Mouse (Mus musculus) T-cell, adult 2 months (primary cell): ENCODE measurements at regions not wholly inside any gene's neighbourhood (a gene's known extent, or its start where the extent isn't known, plus 50 kb on each side); places are given as distances from the start of the nearest gene placed in this dataset.
A peak's percentile ranks its signal among the peaks of the same experiment; 100 is the strongest.

ENCODE experiments used
- DNase-seq: peaks from one replicate; pipeline ENCODE4 v3.0.0; 2022; ENCODE audit warnings: low spot score

DNA sequence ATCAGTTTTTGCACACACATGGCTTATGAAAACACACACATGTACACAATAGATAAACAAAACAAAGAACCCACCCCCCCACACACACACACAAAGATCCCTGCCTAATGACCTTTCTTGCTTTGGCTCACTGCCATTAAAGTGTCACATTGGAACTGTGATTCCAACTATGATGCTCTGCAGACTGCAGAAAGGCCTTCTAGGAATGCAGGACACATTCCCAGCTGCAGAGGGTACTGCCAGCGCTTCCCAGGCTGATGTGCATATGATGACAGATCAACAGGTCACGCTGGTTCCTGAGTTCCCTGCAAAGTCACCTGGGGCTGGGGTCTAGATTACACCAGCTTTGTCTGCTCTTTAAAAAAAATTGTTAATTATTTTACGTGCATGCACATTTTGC is 68.1 kb upstream of the Ppm1j start:
- no peak for DNase-seq

DNA sequence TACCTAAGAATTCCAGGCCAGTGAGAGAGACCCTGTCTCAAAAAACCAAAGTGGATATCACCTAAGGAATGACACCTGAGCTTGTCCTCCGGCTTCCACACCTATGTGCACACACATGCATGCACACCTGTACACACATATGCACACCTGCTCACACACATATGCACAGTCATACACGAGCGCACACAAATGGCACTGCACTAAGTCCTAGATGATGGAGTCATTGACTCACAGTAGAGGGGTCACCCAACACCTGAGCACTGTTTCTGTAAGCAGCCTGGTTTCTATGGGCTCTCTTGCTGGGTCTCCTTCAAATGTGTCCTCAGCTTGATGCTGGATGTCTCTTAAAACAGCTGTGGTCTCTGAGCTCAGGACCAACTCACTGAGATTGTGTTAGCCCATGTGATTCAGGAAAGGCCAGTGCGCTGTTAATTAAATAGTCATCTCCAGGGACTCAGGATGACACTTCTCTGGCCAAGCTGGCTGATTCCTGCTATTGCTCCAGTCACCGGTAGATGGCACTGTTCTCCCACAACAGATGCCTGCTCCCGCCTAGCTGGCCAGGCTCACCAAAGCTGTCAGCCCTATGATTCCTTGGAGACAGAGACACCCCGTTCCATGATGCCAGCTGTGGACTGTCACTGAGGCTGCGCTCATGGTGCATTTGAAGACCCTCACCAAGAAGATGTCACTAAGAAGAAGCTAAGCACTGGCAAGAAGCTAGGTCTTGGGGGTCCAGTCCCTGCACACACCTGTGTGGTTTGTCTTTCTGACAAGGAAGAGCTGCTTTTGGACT is 66.8 kb upstream of the Ppm1j start:
- DNase-seq = peak; percentile 60

DNA sequence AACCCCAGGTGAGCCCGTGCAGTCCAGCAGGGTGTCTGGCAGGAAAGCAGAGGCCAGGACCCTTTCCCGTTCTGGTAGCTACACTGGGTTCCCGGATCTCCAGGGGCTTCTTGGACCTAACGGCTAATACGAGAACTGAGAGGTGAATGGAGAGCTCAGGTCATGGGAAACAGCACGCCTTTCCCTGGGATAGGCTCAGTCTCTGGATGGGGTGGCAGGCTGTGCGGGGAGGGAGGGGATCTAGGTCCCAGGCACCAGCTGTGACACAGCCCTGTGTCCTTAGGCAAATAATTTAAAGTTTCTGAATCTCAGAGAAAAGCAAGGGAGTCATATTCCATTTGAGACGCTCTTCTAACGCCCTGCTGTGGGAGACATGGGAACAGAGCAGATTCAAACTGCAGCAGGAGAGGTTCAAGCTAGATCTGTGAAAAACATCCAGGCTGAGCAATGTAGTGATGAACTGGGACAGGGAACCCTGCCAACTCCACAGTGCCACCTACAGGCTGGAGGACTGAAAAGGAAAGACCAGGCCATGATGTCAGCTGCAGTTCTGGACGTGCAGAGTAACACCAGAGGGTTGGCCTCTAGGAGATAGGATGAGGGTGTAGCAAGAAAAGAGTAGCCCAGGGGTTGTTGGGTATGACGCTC is 66.1 kb upstream of the Ppm1j start:
- peak; percentile 43 for DNase-seq
